9 mouse cellular contexts compared by ENCODE assay signal in genomic region chr5:120865336-120865860, GRCm38 (mm10). TPM values are rescaled to one million over a fixed set of nuclear protein-coding genes. Genes with fewer than 3 reads are reported as not detected.
A peak's percentile ranks its signal among the peaks of the same experiment; 100 is the strongest.
DNase-seq lines count a peak whose midpoint lies in the region; ATAC-seq and TF ChIP-seq lines count a peak whose summit lies in the region.
"Had no signal": no experiment of that assay in that cellular context is flagged by ENCODE, and none has a peak within 500 bp of the region (broad histone marks: within the 10 kb centered on the region; RNA-seq: fewer than 3 reads in every experiment).

No protein-coding gene starts in this region.

- H3K4me3 ChIP-seq in liver, embryonic 14.5 days (ENCODE audit: insufficient read depth in 1 of 2, low read depth in 2 of 2, low read length in 2 of 2), result no peak overlapping the region
- no peak overlapping the region for H3K4me3 ChIP-seq in liver, embryonic 12.5 days
- H3K4me3 ChIP-seq in bone marrow macrophage, adult 2 months (ENCODE audit: insufficient read depth, low read length), result no peak overlapping the region
- H3K4me3 ChIP-seq: limb, embryonic 13.5 days had no signal

- WGBS in liver, embryonic 14.5 days (ENCODE audit: insufficient replicate concordance), result 53% methylated on average over 3 of the region's 3 CpGs
- 55% methylated on average over 3 of the region's 3 CpGs for WGBS in liver, embryonic 12.5 days (ENCODE audit: insufficient replicate concordance)

- TF ChIP-seq POLR2A in bone marrow macrophage, adult 2 months (IDR thresholded peaks at IDR 0.05; ENCODE audit: borderline replicate concordance, low read depth, low read length), result no peak

- H3K27me3 ChIP-seq in liver, embryonic 14.5 days (ENCODE audit: control insufficient read depth, insufficient read depth, low read length), result no peaks in the 10 kb centered on the region
- H3K27me3 ChIP-seq in liver, embryonic 12.5 days (replicated peaks), result no peaks in the 10 kb centered on the region; the same call in 1 of the 2 replicates
- H3K27me3 ChIP-seq: limb, embryonic 13.5 days had no signal

- TF ChIP-seq CTCF in liver, embryonic 14.5 days (IDR thresholded peaks at IDR 0.05; ENCODE audit: low read depth), result peak; percentile 61
- peak; percentile 41; the same call in 1 of the 2 replicates for TF ChIP-seq CTCF in bone marrow macrophage, adult 2 months (IDR thresholded peaks at IDR 0.05; ENCODE audit: low read depth, low read length)

- no peak for ATAC-seq in liver, embryonic 14.5 days (ENCODE audit: insufficient read depth)
- no peak for ATAC-seq in liver, embryonic 12.5 days

- no peak for TF ChIP-seq EP300 in liver, embryonic 14.5 days (IDR thresholded peaks at IDR 0.05; ENCODE audit: low read depth)

- DNase-seq in cerebellum, postnatal 10 days, result peak; percentile 33 to 53
- DNase-seq in cerebellum, adult 9-10 months, result no peak
- DNase-seq in liver, embryonic 14.5 days (ENCODE audit: low read depth in 3 of 3, low spot score in 3 of 3), result peak in 1 of 3 experiments; percentile 11
- peak; percentile 54 for DNase-seq in retina, embryonic 14.5 days (ENCODE audit: low spot score)
- no peak for DNase-seq in layer of hippocampus, adult 9-11 months
- DNase-seq in right cerebral cortex, adult 2 months (ENCODE audit: low spot score in 2 of 2), result no peak

- no peak overlapping the region for H3K27ac ChIP-seq in liver, embryonic 14.5 days
- no peak overlapping the region for H3K27ac ChIP-seq in liver, embryonic 12.5 days
- H3K27ac ChIP-seq in bone marrow macrophage, adult 2 months (ENCODE audit: insufficient read depth, low read depth, low read length), result no peak overlapping the region
- H3K27ac ChIP-seq: limb, embryonic 13.5 days had no signal

- no peaks in the 10 kb centered on the region for H3K36me3 ChIP-seq in liver, embryonic 14.5 days (replicated peaks; ENCODE audit: control insufficient read depth, insufficient read depth, low read depth)
- H3K36me3 ChIP-seq in liver, embryonic 12.5 days, result no peaks in the 10 kb centered on the region
- H3K36me3 ChIP-seq: limb, embryonic 13.5 days had no signal

- no peak overlapping the region for H3K9ac ChIP-seq in liver, embryonic 14.5 days (replicated peaks)
- H3K9ac ChIP-seq in liver, embryonic 12.5 days, result no peak overlapping the region
- H3K9ac ChIP-seq: limb, embryonic 13.5 days had no signal

- no peaks in the 10 kb centered on the region for H3K9me3 ChIP-seq in liver, embryonic 14.5 days (ENCODE audit: control insufficient read depth, low read length)
- H3K9me3 ChIP-seq in liver, embryonic 12.5 days (replicated peaks), result no peaks in the 10 kb centered on the region
- H3K9me3 ChIP-seq: limb, embryonic 13.5 days had no signal

- no peak overlapping the region for H3K4me2 ChIP-seq in liver, embryonic 14.5 days (ENCODE audit: low read depth)
- no peak overlapping the region for H3K4me2 ChIP-seq in liver, embryonic 12.5 days
- H3K4me2 ChIP-seq: limb, embryonic 13.5 days had no signal

- H3K4me1 ChIP-seq in liver, embryonic 14.5 days (replicated peaks; ENCODE audit: control insufficient read depth in 2 of 2, insufficient read depth in 2 of 2, low read length in 1 of 2), result no peaks in the 10 kb centered on the region
- H3K4me1 ChIP-seq in liver, embryonic 12.5 days, result no peaks in the 10 kb centered on the region
- H3K4me1 ChIP-seq in bone marrow macrophage, adult 2 months (ENCODE audit: control insufficient read depth, insufficient read depth, low read length), result no peaks in the 10 kb centered on the region
- H3K4me1 ChIP-seq: limb, embryonic 13.5 days had no signal

RNA-seq across cellular contexts. Expression of gene Oas1h, which starts 4.2 kb away (rescaled TPM):
- polyA plus RNA-seq in liver, embryonic 14.5 days (2012; rRNA removed), result not detected in 2 replicates
- polyA plus RNA-seq in liver, embryonic 14.5 days (2014; fragmentation: Nextera tagmentation; extraction: Ambion mirVana), result not detected in 2 replicates
- polyA plus RNA-seq in liver, embryonic 12.5 days (2016; fragmentation: Nextera tagmentation; extraction: Ambion mirVana), result not detected in 2 replicates
- polyA plus RNA-seq in bone marrow macrophage, adult 2 months (2012; ENCODE audit: insufficient read depth, insufficient read length, missing spikeins), result not detected in 2 replicates
- polyA plus RNA-seq: limb, embryonic 13.5 days had no signal

RNA-seq across cellular contexts. Expression of gene Oas1f, which starts 18.2 kb away (rescaled TPM):
- polyA plus RNA-seq in liver, embryonic 14.5 days (2012; rRNA removed), result not detected in 2 replicates
- not detected in 2 replicates for polyA plus RNA-seq in liver, embryonic 14.5 days (2014; fragmentation: Nextera tagmentation; extraction: Ambion mirVana)
- polyA plus RNA-seq in liver, embryonic 12.5 days (2016; fragmentation: Nextera tagmentation; extraction: Ambion mirVana), result not detected in 2 replicates
- polyA plus RNA-seq in bone marrow macrophage, adult 2 months (2012; ENCODE audit: insufficient read depth, insufficient read length, missing spikeins), result not detected in 2 replicates
- polyA plus RNA-seq: limb, embryonic 13.5 days had no signal

RNA-seq across cellular contexts. Expression of gene Oas1g, which starts 22.0 kb away (rescaled TPM):
- polyA plus RNA-seq in liver, embryonic 14.5 days (2012; rRNA removed), result 0.42 and 0.56 TPM in 2 replicates
- polyA plus RNA-seq in liver, embryonic 14.5 days (2014; fragmentation: Nextera tagmentation; extraction: Ambion mirVana), result 0.46 and 0.66 TPM in 2 replicates
- 0.15 and 0.23 TPM in 2 replicates for polyA plus RNA-seq in liver, embryonic 12.5 days (2016; fragmentation: Nextera tagmentation; extraction: Ambion mirVana)
- polyA plus RNA-seq in bone marrow macrophage, adult 2 months (2012; ENCODE audit: insufficient read depth, insufficient read length, missing spikeins), result 105 and 117 TPM in 2 replicates
- polyA plus RNA-seq: limb, embryonic 13.5 days had no signal

RNA-seq across cellular contexts. Expression of gene Oas1a, which starts 41.9 kb away (rescaled TPM):
- 1.6 and 1.7 TPM in 2 replicates for polyA plus RNA-seq in liver, embryonic 14.5 days (2012; rRNA removed)
- polyA plus RNA-seq in liver, embryonic 14.5 days (2014; fragmentation: Nextera tagmentation; extraction: Ambion mirVana), result 2.2 and 2.4 TPM in 2 replicates
- 2.2 TPM in 2 replicates for polyA plus RNA-seq in liver, embryonic 12.5 days (2016; fragmentation: Nextera tagmentation; extraction: Ambion mirVana)
- 89.3 and 92.0 TPM in 2 replicates for polyA plus RNA-seq in bone marrow macrophage, adult 2 months (2012; ENCODE audit: insufficient read depth, insufficient read length, missing spikeins)

RNA-seq across cellular contexts. Expression of gene Oas1d, which starts 48.9 kb away (rescaled TPM):
- polyA plus RNA-seq in liver, embryonic 14.5 days (2012; rRNA removed), result not detected in 2 replicates
- polyA plus RNA-seq in liver, embryonic 14.5 days (2014; fragmentation: Nextera tagmentation; extraction: Ambion mirVana), result not detected in 2 replicates
- not detected in 2 replicates for polyA plus RNA-seq in liver, embryonic 12.5 days (2016; fragmentation: Nextera tagmentation; extraction: Ambion mirVana)
- not detected in 2 replicates for polyA plus RNA-seq in bone marrow macrophage, adult 2 months (2012; ENCODE audit: insufficient read depth, insufficient read length, missing spikeins)
- polyA plus RNA-seq: limb, embryonic 13.5 days had no signal

Comparison
In these comparisons a context has a peak if more than half of its experiments do, and no peak if none do; other contexts are left out.
1. DNase-seq: peak in cerebellum, postnatal 10 days (2 of 2) and retina, embryonic 14.5 days (single experiment); none in cerebellum, adult 9-10 months (single experiment), layer of hippocampus, adult 9-11 months (single experiment) and right cerebral cortex, adult 2 months (0 of 2).
2. RNA of gene Oas1g, which starts 22.0 kb away (polyA plus RNA-seq): 105 to 117 TPM in bone marrow macrophage, adult 2 months; 0.42 to 0.66 TPM in liver, embryonic 14.5 days and 0.15 to 0.23 TPM in liver, embryonic 12.5 days; every median in the first group is over 10 times any median in the second.